Mouse (Mus musculus): Measurements from ENCODE around the gene Phactr3. TPM values are rescaled to one million over a fixed set of nuclear protein-coding genes. Genes with fewer than 3 reads are reported as not detected.
A peak's percentile ranks its signal among the peaks of the same experiment; 100 is the strongest.

Gene Phactr3
- polyA plus RNA-seq, 2 experiments: 0.48 to 0.55 TPM

DNA sequence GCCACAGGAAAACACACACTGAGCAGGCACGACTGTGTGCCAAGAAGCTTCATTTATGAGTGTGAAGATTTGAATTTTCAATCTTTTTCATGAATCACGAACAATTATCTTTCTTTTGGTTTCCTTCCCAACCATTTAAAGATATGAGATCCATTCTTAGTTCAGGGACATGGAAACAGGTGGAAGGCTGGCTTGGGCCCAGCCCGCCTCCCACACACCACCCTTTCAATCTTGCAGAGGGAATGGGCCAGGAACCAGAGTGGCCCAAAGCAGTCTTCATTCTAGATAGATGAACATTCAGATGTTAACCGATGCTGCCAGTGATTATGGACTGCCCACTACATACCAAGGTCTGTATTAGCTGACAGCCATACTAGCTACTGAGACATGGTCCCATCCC is 144.3 kb downstream of the Phactr3 start:
- 88% methylated on average over 4 of the region's 4 CpGs for WGBS

DNA sequence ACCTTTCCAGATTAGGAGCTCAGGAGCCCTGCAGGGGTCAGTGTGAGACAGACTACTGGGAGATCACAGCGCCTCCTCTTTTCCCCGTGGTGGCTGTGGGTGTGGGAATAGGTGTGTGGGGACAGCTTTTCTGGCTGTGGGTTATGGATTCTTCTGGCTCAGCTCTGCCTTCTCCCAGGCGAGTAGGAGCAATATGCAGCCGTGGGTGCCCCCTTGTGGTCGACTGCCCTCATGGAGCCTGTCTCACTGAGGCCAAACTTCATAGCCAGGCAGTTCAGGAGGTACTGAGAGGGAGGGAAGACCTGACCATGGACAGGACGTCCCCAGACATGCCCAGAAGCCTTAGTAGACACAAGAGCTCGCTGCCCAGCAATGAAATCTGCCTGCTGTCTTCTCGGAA is 145.6 kb downstream of the Phactr3 start:
- ATAC-seq (ENCODE audit: low FRiP score, low read depth) (peak; percentile 63), DNase-seq (ENCODE audit: low spot score) (peak; percentile 83)
- 8% methylated on average over 8 of the region's 8 CpGs for WGBS
- no peak overlapping the region for H3K4me3 ChIP-seq (replicated peaks; ENCODE audit: low read length)
- no peaks in the 10 kb centered on the region for H3K27me3 ChIP-seq (ENCODE audit: control insufficient read depth, insufficient read depth, low read length)
- no peak overlapping the region for H3K27ac ChIP-seq (replicated peaks; ENCODE audit: low read depth, low read length)
- no peaks in the 10 kb centered on the region for H3K4me1 ChIP-seq (ENCODE audit: control insufficient read depth, insufficient read depth, low read length)
- H3K4me2 ChIP-seq (replicated peaks; ENCODE audit: low read depth, low read length, severe bottlenecking): no peak overlapping the region
- no peaks in the 10 kb centered on the region for H3K36me3 ChIP-seq (ENCODE audit: control insufficient read depth, insufficient read depth, low read length)
- H3K9ac ChIP-seq (ENCODE audit: low read depth, low read length, severe bottlenecking): no peak overlapping the region
- TF ChIP-seq POLR2A (IDR thresholded peaks at IDR 0.05; ENCODE audit: borderline replicate concordance, extremely low read depth, insufficient read depth, insufficient read length): no peak
- no peaks in the 10 kb centered on the region for H3K9me3 ChIP-seq (ENCODE audit: control insufficient read depth, low read length)

More for the DNA sequence above, 144.3 kb downstream of the Phactr3 start:
- Histone ChIP-seq H3K4me1 (ENCODE audit: control insufficient read depth, insufficient read depth, low read length) (no peaks in the 10 kb centered on the region), H3K9me3 (ENCODE audit: control insufficient read depth, low read length) (no peaks in the 10 kb centered on the region), H3K27me3 (ENCODE audit: control insufficient read depth, insufficient read depth, low read length) (no peaks in the 10 kb centered on the region), H3K36me3 (ENCODE audit: control insufficient read depth, insufficient read depth, low read length) (no peaks in the 10 kb centered on the region), H3K9ac (ENCODE audit: low read depth, low read length, severe bottlenecking) (no peak overlapping the region), H3K4me2 (replicated peaks; ENCODE audit: low read depth, low read length, severe bottlenecking) (no peak overlapping the region), H3K4me3 (replicated peaks; ENCODE audit: low read length) (no peak overlapping the region), H3K27ac (replicated peaks; ENCODE audit: low read depth, low read length) (no peak overlapping the region)
- no peak for DNase-seq (ENCODE audit: low spot score)
- no peak for ATAC-seq (ENCODE audit: low FRiP score, low read depth)
- TF ChIP-seq POLR2A (IDR thresholded peaks at IDR 0.05; ENCODE audit: borderline replicate concordance, extremely low read depth, insufficient read depth, insufficient read length): no peak

- Histone ChIP-seq H3K36me3 (ENCODE audit: control insufficient read depth, insufficient read depth, low read length) (no peaks in the 10 kb centered on the region), H3K4me3 (replicated peaks; ENCODE audit: low read length) (no peak overlapping the region), H3K9me3 (ENCODE audit: control insufficient read depth, low read length) (no peaks in the 10 kb centered on the region), H3K4me2 (replicated peaks; ENCODE audit: low read depth, low read length, severe bottlenecking) (no peak overlapping the region), H3K27ac (replicated peaks; ENCODE audit: low read depth, low read length) (no peak overlapping the region), H3K4me1 (ENCODE audit: control insufficient read depth, insufficient read depth, low read length) (no peaks in the 10 kb centered on the region), H3K27me3 (ENCODE audit: control insufficient read depth, insufficient read depth, low read length) (no peaks in the 10 kb centered on the region), H3K9ac (ENCODE audit: low read depth, low read length, severe bottlenecking) (no peak overlapping the region)
- ATAC-seq (ENCODE audit: low FRiP score, low read depth): no peak
- 34% methylated on average over 2 of the region's 2 CpGs for WGBS
- TF ChIP-seq POLR2A (IDR thresholded peaks at IDR 0.05; ENCODE audit: borderline replicate concordance, extremely low read depth, insufficient read depth, insufficient read length): no peak
- DNase-seq (ENCODE audit: low spot score): no peak
These were observed 146.7 kb downstream of the Phactr3 start for GRCm38 (mm10) chr2:178265454-178265853.

- no peak overlapping the region for H3K4me3 ChIP-seq (replicated peaks; ENCODE audit: low read length)
- WGBS: 74% methylated on average over 2 of the region's 2 CpGs
- no peak overlapping the region for H3K4me2 ChIP-seq (replicated peaks; ENCODE audit: low read depth, low read length, severe bottlenecking)
- no peaks in the 10 kb centered on the region for H3K9me3 ChIP-seq (ENCODE audit: control insufficient read depth, low read length)
- TF ChIP-seq POLR2A (IDR thresholded peaks at IDR 0.05; ENCODE audit: borderline replicate concordance, extremely low read depth, insufficient read depth, insufficient read length): no peak
- ATAC-seq (ENCODE audit: low FRiP score, low read depth) (no peak), DNase-seq (ENCODE audit: low spot score) (no peak)
- H3K4me1 ChIP-seq (ENCODE audit: control insufficient read depth, insufficient read depth, low read length): no peaks in the 10 kb centered on the region
- H3K27me3 ChIP-seq (ENCODE audit: control insufficient read depth, insufficient read depth, low read length): no peaks in the 10 kb centered on the region
- no peak overlapping the region for H3K9ac ChIP-seq (ENCODE audit: low read depth, low read length, severe bottlenecking)
- H3K27ac ChIP-seq (replicated peaks; ENCODE audit: low read depth, low read length): no peak overlapping the region
- H3K36me3 ChIP-seq (ENCODE audit: control insufficient read depth, insufficient read depth, low read length): no peaks in the 10 kb centered on the region
These were observed 152.0 kb downstream of the Phactr3 start for GRCm38 (mm10) chr2:178270794-178271193.

GRCm38 (mm10) chr2:178272350-178272749 is 153.6 kb downstream of the Phactr3 start:
- ATAC-seq (ENCODE audit: low FRiP score, low read depth) (no peak), DNase-seq (ENCODE audit: low spot score) (no peak)
- H3K9ac ChIP-seq (ENCODE audit: low read depth, low read length, severe bottlenecking): no peak overlapping the region
- H3K4me3 ChIP-seq (replicated peaks; ENCODE audit: low read length): no peak overlapping the region
- TF ChIP-seq POLR2A (IDR thresholded peaks at IDR 0.05; ENCODE audit: borderline replicate concordance, extremely low read depth, insufficient read depth, insufficient read length): no peak
- H3K9me3 ChIP-seq (ENCODE audit: control insufficient read depth, low read length): no peaks in the 10 kb centered on the region
- H3K36me3 ChIP-seq (ENCODE audit: control insufficient read depth, insufficient read depth, low read length): no peaks in the 10 kb centered on the region
- H3K27me3 ChIP-seq (ENCODE audit: control insufficient read depth, insufficient read depth, low read length): no peaks in the 10 kb centered on the region
- WGBS: 62% methylated on average over 4 of the region's 4 CpGs
- no peak overlapping the region for H3K27ac ChIP-seq (replicated peaks; ENCODE audit: low read depth, low read length)
- no peak overlapping the region for H3K4me2 ChIP-seq (replicated peaks; ENCODE audit: low read depth, low read length, severe bottlenecking)
- H3K4me1 ChIP-seq (ENCODE audit: control insufficient read depth, insufficient read depth, low read length): no peaks in the 10 kb centered on the region

DNA sequence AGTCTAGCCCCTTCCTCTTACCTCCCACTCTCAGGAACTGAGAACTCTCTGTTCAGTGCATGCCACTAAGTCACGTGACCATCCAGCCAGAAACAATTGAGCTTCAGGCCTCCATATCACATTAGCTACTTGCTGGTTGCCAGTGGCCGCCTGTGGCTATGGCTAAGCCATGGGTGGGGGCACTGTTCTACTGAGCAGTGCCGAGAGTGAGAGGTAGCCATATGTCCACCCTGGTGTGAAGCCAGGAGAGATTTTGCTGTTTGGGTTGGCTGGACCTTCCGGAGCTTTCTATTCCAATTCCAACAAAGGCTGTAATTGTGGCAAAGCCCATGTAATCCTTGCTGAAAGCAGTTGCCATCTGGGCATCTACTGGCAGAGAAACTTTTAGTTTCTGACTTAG is 155.4 kb downstream of the Phactr3 start:
- Histone ChIP-seq H3K4me2 (replicated peaks; ENCODE audit: low read depth, low read length, severe bottlenecking) (no peak overlapping the region), H3K9me3 (ENCODE audit: control insufficient read depth, low read length) (no peaks in the 10 kb centered on the region), H3K4me1 (ENCODE audit: control insufficient read depth, insufficient read depth, low read length) (no peaks in the 10 kb centered on the region), H3K9ac (ENCODE audit: low read depth, low read length, severe bottlenecking) (no peak overlapping the region), H3K36me3 (ENCODE audit: control insufficient read depth, insufficient read depth, low read length) (no peaks in the 10 kb centered on the region), H3K27ac (replicated peaks; ENCODE audit: low read depth, low read length) (no peak overlapping the region), H3K27me3 (ENCODE audit: control insufficient read depth, insufficient read depth, low read length) (no peaks in the 10 kb centered on the region), H3K4me3 (replicated peaks; ENCODE audit: low read length) (no peak overlapping the region)
- no peak for TF ChIP-seq POLR2A (IDR thresholded peaks at IDR 0.05; ENCODE audit: borderline replicate concordance, extremely low read depth, insufficient read depth, insufficient read length)
- no peak for DNase-seq (ENCODE audit: low spot score)
- ATAC-seq (ENCODE audit: low FRiP score, low read depth): no peak
- 70% methylated on average over 4 of the region's 4 CpGs for WGBS
